Mouse (Mus musculus): Measurements from ENCODE around the gene Dcaf15.

The Dcaf15 gene

DNA sequence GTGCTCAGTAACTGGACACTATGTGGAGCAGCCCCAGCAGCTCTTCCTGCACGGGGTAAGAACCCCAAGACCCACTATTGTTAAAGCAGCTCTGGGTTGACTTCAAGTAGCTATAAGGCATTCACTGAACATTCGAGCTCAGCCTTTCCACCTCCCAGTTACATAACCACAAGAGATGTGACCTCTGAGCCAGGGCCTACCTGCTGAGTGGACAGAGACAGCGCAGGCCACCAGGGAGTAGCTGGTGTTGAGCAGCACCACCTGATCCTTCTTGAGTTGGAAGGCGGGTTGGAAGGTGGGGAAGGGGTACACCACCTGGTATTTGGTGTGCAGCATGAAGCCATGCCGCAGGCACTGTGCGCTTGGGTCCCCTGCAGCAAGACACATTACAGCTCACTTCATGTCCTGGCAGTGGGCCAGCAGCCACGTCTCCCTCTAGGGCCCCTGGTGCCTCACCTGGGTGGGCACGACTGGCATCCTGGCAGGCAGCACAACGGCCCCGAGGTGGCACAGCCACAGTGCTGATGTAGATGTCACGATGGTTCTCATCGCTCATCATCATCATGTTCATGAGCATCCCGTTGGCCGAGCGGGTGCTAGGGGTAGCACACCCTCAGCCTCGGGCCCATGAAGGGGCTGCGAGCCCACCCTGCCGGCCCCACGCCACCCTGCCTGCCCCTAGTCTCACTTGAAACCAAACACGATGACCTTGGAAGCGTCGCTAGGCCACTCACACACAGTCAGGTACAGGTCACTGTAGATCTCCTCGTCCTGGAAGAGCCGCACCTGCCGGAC is 2.9 kb downstream of the Dcaf15 start:
- in situ Hi-C loops (cut with MseI, MboI), result no loop called here

DNA sequence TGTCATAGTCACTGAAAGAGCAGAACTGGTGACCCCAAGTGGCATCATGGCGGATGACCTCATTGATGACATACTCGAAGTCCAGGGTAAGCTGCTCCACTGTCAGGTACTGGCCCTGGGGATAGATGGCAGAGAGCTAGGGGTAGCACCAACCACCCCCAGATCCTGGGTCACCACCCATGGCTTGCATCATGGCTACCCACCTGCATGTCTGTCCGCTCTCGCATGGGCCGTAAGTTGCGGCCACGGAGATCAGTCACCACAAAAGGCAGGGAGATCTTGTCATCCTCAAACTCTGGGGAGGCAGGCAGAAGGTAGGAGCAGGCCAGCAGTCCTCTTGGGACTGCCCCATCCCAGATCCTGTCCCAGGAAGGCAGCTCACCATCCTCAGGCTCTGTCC is 6.2 kb downstream of the Dcaf15 start:
- in situ Hi-C loops (cut with MseI, MboI), result no loop called here

DNA sequence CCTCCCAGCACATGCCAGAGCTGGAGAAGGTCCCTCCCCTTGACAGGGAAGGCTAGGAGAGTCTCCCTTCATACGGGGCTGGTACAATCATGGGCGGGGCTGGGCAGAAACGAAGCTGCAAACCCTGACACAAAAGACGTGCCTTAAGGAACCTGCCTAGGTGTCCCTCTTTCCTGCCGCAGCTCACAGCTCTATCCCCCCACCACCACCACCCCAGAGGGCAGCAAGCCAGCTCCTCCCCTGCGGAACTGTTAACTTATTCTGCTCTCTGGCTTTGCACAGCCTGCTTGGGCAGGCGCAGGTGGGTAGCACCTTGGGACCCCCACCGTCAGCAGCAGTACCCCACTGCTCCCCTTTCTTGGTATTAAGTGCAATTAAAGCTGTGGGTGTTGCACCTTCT is 8.5 kb downstream of the Dcaf15 start:
- in situ Hi-C loops (cut with MseI, MboI), result no loop called here

DNA sequence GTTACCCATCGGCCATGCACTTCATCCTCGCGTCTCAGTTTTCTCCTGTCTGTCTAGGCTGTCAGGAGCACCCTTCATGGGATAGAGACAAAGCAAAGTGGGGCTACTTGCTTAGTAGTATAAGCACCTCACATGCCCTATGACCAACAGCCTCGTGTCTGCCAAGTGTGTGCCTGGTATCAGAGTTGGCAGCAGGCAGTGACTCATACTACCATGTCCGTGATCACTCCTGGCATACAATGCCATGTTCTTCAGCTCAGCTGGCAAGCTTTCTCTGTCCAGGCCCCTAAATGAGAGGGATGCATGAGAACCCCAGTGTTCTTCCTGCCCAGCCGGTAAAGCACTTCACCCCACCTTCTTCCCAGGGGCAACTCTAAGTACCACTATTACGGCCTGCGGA is 14.0 kb downstream of the Dcaf15 start:
- in situ Hi-C loops (cut with MseI, MboI), result no loop called here

DNA sequence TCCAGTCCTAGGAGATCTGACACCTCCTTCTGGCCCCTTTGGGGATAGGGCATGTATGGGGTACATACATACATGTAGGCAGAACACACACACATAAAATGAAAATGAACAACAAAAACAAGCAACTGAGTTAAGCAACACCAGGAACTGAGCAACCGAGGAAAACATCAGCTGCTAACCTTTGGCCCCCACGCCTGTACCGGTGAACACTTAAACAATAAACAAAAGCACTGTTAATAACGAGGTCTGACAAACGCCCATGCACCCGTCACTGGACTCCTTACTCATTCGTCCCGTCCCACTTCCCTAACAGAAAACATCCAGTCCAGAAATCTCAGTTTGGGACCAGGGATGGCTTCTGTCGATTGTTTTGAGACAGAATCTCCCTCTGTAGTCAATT is 15.3 kb downstream of the Dcaf15 start:
- in situ Hi-C loops (cut with MseI, MboI), result no loop called here

DNA sequence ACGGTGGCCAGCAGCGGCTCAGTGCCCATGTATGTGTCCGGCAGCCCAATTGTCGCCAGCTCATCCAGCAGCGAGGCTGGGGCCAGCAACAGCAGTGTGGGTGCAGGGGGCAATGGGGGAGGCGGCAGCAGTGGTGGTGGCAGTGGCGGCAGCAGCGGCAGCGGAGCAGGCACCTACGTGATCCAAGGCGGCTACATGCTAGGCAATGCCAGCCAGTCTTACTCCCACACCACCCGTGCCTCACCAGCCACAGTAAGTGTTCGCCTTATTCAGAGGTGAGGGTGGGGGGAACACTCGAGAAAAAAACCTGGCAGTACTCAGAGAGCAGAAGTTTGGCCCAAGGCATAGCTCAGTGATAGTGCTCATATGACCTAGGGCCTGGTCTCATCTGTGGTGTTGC is 16.7 kb downstream of the Dcaf15 start:
- in situ Hi-C loops (cut with MseI, MboI), result no loop called here

DNA sequence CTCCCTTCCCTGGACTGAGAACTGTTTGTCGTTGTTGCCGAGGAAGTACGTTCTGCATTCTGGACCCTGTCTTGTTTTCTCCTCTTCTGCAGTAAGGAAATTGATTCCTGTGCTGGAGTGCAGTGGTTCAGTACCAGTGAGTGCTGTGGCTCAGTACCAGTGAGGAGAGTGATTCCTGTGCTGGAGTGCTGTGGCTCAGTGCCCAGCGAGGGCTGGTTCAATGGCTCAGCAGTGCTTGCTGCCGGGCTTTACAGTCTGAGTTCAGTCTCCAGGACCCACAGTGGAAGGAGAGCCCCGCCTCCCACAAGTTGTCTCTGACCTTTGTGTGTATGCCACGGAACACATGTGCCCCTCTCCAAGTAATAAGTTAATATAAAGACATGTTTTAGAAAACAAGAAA is 17.4 kb downstream of the Dcaf15 start:
- in situ Hi-C loops (cut with MseI, MboI), result no loop called here

DNA sequence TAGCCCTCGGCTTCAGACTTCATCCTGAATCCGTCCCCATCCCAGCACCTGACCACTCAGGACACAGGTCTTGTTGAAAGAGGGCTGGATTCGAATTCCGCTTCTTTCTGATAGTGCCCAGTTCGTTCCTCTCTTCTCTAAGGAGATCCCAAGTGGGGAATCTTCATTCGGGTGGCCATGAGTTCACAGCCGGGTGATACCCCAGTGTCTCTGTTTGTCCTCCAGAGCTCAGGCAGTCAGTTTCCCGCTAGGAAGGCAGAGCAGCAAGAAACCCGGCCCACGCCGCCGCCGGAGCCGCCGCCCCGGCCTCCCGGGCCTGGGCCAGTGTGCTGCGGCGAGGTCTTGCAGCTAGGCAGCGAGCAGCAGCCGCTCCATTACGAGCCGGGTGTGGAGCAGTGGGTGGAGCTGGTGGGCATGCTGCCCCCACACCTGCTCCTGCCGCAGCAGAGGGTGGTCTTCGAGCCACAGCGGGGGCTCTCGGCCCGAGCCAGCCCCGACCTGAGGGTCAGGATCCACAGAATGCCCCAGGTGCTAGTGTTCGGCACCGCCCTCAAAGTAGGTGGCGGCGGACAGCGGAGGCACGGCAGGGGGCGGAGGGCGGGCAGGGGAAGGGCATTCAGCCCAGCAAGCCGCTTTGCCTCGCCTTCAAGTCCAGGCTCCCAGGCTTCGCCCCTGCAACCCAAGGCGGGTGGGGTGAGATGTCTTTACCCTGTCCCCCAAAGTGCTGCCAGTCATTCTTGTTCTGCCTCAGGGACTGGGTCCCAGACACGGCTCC is 20.0 kb downstream of the Dcaf15 start:
- in situ Hi-C loops (cut with MseI, MboI), result no loop called here

DNA sequence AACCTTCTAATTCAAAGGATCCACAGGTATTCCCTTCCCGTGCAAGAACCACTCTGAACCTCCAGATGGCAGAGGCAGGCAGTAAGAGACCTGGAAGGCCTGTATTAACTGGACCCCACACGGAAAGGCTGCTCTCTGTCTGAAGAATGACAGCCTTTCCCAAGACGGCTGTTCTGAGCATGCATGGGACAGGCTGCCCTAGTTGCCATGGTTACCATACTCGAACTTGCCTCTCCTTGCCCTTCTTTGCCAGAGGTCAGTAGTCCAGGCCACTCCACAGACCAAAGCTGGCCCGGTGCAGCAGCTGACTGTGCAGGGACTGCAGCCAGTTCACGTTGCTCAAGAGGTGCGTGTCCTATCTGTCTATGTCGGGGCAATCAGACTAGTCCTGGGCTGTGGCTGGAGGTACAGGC is 20.7 kb downstream of the Dcaf15 start:
- in situ Hi-C loops (cut with MseI, MboI), result no loop called here

DNA sequence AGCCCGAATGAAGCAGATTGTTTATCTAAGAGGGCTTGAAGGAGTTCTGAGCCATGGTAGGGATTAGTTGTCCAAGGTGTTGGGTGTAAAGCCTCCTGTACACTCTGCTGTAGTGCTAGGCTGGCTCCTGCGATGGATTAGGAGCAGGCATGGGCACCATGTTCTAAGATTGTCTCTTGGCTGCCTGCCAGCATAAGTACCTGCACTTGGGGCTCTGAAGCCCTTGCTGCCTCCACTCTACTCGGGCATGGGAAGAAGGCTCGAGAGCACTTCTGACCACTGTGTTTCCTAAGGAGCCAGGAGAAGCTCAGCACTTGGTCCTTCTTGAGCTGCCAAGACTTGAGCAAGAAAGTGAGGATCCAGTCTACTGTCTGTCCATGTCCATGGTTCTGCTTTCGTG is 25.4 kb downstream of the Dcaf15 start:
- in situ Hi-C loops (cut with MseI, MboI), result no loop called here

DNA sequence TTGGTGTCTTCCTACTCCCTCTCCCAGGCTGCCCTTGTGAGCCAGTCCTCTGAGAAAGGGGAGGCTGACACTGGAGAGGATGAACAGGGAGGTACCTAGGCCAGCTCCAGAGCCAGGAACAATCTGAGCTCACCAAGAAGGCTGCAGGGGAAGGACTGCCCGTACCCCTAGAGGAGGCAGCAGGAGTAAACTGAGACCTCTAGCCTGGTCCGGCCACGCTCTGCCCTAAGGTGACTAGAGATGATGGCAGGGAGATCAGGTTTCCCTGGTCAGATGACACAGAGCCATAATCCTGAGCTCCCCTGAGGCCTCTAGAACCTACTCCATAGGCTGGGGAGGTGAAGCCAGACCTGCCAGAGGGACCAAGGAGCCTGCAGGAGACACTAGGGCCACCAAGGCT is 27.7 kb downstream of the Dcaf15 start:
- in situ Hi-C loops (cut with MseI, MboI), result no loop called here

DNA sequence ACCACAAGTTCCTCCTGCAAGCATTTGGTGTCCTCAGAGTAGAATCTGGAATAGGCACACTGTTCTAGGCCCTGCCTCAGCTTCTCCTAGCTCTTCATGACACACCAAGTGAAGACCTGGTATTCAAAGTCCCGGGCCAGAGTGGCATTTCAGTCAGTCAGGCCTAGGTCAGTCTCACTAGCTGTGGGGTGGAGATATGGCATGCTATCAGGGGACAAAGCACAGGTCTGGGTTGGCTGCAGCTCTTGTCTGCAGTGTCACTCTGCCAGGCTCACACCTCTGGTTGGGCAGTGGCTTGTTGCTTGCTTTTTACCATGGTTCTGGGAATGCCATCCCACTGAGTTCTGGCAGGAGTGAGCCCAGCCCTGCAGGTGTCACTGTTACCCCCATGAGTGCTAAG is 28.2 kb downstream of the Dcaf15 start:
- in situ Hi-C loops (cut with MseI, MboI), result no loop called here

DNA sequence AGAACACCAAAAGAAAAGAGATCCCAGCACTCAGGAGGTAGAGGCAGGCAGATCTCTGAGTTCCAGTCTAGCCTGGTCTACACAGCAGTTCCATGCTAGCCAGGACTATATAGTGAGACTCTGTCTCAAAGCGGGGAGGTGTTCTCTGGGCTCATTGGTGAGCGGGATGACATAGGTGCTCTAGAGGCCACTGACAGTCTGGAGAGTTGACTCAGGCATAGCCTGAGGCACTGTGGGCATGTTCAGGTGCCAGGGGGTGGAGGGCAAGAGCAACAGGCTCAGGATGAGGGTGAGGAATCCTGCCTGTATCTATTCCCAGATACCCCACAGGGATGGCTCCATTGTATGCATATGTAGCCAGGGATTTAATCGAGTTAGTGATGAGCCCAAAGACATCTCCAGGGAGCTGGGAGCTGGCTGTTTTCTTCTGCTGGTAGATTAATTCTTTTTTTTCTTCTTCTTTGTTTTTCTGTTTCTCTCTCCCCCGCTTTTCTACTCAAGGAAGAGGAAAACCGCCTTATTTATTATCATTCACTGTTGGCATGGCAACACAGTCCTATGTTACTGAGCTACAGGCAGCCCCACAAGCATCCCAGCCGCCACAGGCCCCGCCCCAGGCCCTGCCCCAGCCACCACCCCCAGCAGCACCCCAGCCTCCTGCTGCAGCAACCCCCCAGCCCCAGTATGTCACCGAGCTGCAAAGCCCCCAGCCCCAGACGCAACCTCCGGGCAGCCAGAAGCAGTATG is 31.2 kb downstream of the Dcaf15 start:
- in situ Hi-C loops (cut with MseI, MboI), result no loop called here

DNA sequence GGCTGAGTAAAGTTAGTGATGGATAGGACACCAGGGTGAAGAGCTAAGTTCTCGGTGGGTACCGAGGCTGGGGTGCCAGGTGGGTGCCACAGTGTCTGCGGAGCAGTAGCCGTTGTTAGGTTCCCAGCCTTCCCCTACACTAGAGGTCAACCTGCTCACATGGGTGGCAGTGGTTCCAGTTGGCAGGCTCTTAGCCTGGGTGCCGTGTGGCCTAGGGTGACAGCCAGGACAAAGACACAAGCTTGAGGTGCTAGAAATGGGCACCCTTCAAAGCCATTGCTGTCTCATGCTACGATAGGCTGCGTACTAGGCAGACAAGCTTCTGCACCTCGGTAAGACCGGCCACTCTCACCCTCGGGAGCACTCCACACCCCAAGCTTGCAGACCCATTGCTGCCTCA is 32.2 kb downstream of the Dcaf15 start:
- in situ Hi-C loops (cut with MseI, MboI), result no loop called here

DNA sequence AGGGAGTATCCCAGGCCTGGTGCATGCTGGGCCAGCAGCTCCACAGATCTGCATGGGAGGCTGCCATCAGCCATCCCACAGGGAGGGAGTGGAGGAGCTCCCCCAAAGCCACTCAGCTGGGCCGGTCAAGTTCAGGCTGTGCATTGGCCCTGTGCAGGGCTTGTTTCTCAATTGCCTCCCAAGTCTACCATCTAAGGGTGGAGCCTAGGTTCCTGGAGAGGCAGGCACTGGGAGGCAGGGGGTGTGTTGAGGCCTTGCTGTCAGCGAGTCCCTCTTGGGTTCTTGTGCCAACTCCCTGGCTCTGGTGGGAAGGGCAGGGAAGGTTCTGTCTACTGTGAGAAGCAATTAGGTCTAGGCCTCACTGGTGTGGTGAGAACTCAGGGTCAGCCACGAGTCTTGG is 32.6 kb downstream of the Dcaf15 start:
- in situ Hi-C loops (cut with MseI, MboI), result no loop called here

DNA sequence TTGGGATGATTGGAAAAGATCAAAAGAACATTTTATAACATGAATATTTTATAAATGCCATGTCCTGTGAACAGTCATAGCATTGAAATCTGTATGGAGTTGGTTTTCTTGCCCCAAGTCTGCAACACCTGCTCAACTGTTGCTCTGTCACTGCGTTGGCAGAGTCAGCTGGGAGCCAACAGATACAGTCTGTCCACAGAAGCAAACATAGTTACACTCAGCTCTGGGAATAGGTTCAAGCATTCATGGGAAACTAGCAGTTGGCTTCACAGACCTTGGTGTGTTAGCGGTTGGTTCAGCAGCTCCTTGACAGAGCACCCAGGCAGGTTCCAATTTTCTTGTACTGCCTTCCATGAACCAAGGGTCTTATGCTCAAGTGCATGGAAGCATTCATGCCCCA is 33.9 kb downstream of the Dcaf15 start:
- in situ Hi-C loops (cut with MseI, MboI), result no loop called here

DNA sequence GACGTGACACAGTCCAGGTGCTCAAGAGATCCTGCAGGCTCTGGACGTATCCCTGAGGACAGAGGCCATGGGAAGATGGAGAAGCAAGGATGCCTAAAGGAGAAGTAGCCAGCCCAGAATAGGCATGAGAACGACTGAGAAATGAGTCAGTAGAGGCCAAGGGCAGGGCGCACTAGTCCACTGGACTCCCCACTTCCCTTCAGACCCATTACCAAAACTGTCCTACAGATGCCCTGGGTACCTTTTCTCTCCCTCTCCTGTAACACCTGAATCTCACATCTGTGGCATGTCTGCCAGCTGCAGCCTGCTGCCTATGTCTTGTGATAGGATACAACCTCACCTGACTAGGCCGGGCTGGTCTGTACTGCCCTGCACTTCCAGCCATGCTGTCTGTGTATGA is 34.3 kb downstream of the Dcaf15 start:
- in situ Hi-C loops (cut with MseI, MboI), result no loop called here

DNA sequence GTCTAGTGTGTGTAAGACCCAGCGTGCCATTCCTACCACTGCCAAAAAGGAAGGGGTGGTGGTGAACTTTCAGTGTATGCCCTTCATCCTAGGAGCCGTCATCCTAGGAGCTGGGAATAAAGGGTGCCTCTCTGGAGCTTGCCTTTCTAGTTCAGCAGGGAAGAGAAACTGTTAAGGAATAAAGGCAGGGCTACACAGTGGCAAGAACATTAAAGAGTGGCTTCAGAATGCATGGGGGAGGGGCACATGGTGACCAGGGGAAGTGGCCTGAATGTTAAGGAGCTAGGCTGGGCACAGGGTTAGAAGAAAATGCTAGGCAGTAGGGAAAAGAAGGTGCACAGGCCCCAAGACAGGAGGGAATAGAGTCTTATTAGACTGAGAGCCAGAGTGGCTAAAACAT is 34.8 kb downstream of the Dcaf15 start:
- in situ Hi-C loops (cut with MseI, MboI), result no loop called here

DNA sequence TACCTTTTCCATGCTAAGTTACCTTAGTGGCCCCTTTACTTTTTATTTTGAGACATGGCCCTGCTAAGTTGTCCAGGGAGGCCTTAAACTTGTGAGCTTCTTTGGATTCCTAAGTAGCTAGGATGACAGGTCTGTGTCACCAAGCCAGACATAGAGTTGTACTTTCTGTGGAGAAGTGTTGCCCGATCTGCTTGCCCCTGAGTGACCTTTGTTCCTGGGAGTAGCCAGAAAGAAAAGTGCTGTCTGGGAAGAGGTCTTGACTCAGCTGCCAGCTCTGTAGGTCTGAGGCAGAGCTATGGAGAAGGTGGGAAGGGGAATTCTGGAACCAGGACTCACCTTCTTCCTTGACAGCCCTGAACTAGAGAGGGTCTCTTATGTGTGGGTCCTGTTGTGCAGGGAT is 35.4 kb downstream of the Dcaf15 start:
- in situ Hi-C loops (cut with MseI, MboI), result no loop called here

DNA sequence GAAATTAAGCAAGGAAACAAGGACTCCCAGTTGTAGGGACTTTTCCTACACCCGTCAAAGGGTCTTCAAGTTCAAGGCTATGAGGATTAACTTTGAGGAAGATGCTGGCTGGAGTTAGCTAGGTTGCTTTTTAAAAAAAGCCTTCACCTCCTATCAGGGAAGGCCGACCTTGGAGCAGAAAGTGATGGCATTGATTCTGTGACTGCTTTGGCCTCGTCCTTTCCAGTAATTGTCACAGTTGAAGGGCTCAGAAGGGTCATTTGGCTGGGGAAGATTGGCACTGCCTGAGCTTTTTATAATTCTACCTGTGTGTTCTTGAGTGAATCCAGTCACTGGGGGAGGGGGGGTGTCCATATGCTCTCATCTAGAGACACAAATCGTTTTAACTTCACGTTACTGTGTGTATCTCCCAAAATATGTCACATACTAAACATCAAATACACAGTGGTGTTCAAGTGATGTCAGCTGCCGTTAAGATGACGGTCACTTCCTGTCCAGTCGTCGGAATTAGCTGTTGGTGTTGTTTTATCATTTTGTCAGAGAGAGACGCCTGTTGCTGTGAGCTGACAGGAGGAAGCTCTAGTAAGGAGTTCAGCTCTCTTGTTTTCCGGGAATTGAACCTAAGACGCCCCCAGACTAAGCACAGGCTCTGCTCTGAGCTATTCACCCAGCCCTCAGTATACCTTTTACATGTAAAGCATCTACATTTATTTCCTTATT is 36.1 kb downstream of the Dcaf15 start:
- in situ Hi-C loops (cut with MseI, MboI), result no loop called here

DNA sequence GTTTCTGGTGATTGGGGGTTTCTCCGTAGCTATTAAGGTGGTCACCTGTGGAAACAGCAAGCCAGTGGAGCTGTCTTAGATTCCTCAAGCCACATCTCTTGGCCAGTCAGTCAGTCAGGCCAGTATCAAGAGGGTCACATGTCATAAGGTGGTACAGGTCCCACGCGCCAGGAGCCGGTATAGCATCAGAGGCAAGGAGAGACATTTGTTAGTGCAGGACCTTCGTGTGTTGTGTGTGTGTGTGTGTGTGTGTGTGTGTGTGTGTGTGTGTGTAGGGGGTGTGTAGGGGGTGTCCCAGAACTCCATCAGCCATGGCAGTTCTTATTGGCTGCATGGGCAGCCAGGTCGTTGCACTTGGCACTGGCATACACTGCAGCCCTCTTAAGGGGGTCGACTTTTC is 36.7 kb downstream of the Dcaf15 start:
- in situ Hi-C loops (cut with MseI, MboI), result no loop called here

DNA sequence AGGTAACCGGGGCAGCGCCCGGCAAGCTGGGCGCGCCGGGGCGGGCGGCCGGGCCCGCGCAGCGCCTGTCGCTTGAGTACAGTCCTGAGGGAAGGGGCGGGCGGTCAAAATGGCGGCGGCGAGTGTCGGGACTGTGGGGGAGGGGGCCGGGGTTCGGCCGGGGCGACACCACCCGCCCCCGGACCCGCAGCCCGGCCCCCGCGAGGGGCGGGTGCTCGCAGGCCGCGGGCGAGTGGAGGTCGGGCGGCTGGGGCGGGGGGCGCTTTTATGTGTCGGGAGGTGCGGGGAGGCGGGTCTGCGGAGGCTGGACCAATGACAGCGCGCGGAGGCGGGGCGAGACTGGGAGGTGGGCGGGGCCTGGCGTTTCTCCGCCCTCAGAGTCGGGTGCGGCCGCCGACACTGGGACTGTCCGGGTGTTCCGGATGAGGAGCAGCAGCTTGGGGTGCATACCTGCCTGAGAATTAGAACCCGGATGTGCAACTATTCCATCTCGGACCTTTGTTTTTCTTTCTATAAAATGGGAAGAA is 37.5 kb downstream of the Dcaf15 start:
- in situ Hi-C loops (cut with MseI, MboI), result no loop called here
